Mouse (Mus musculus) hindbrain, embryonic 12.5 days (tissue): ENCODE results near the gene H3f3a. TPM values are rescaled to one million over a fixed set of nuclear protein-coding genes. Genes with fewer than 3 reads are reported as not detected.

Experiments
- ATAC-seq: fragments of 200-750 bp; cut with Nextera tagmentation; 2 replicates; pipeline ENCODE4 v1.8.0; 2017; ENCODE audit warnings: moderate TSS enrichment; ENCODE audit not compliant: low FRiP score
- H3K27ac ChIP-seq: fragments of 300-500 bp; sonication (generic); 2 replicates; pipeline ENCODE4 v1.5.1; 2016; ENCODE audit warnings: mild to moderate bottlenecking
- H3K27me3 ChIP-seq: fragments of 300-500 bp; sonication (generic); 2 replicates; pipeline ENCODE4 v1.6.1; 2016; ENCODE audit warnings: mild to moderate bottlenecking
- H3K36me3 ChIP-seq: fragments of 300-500 bp; sonication (generic); 2 replicates; pipeline ENCODE4 v1.6.1; 2016; ENCODE audit warnings: mild to moderate bottlenecking
- H3K4me1 ChIP-seq: fragments of 300-500 bp; sonication (generic); 2 replicates; pipeline ENCODE4 v1.6.1; 2016
- H3K4me2 ChIP-seq: fragments of 300-500 bp; sonication (generic); replicated peaks from 2 replicates; pipeline ENCODE4 v1.6.1; 2016; ENCODE audit warnings: mild to moderate bottlenecking
- H3K4me3 ChIP-seq: fragments of 300-500 bp; sonication (generic); 2 replicates; pipeline ENCODE4 v1.5.1; 2016; ENCODE audit warnings: mild to moderate bottlenecking
- H3K9ac ChIP-seq: fragments of 300-500 bp; sonication (generic); 2 replicates; pipeline ENCODE4 v1.6.1; 2016; ENCODE audit warnings: mild to moderate bottlenecking, moderate library complexity
- H3K9me3 ChIP-seq: fragments of 300-500 bp; sonication (generic); replicated peaks from 2 replicates; pipeline ENCODE4 v1.6.1; 2016; ENCODE audit warnings: mild to moderate bottlenecking
- WGBS: fragments of 180-500 bp; shearing (Covaris S2); methylation state at CpG from one replicate; pipeline ENCODE4 v1.1.7; 2016; 5-methylcytosine and 5-hydroxymethylcytosine counted together
- polyA plus RNA-seq: library from polyadenylated mRNA; unstranded; fragments of >200 nt; fragmentation: Nextera tagmentation; extraction: Ambion mirVana; gene quantifications from 2 replicates; pipeline ENCODE4 v1.2.1, GENCODE M21; 2016

Gene H3f3a
- polyA plus RNA-seq, 1 experiment from 2014 or later: 3,274 TPM

DNA sequence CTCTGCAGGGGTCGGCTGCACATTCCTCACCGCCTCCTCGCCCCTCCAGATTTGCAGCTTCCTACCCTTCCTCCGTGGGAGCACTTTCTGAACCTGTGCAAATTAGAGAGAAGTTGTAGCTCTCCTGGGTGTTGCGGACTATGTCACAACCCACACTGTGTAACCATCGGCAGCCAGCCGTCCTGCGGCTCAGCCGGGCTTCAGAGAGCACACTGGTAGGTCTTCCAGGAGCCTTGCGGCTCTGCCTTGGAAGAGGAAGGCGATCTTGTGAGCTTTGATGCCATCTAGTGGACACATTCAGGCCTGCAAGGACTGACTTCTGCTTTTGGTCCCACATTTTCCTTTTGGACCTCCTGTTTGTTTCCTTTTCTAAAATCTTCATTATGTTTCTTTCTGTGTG lies 49.9 kb downstream of the H3f3a start:
- H3K4me1 ChIP-seq: peaks cover 20% of the 10 kb centered on the region
- H3K4me2 ChIP-seq: peak overlapping the region; percentile 79
- no peaks in the 10 kb centered on the region for H3K9me3 ChIP-seq
- H3K27ac ChIP-seq: no peak overlapping the region
- under 1% methylated on average over 11 of the region's 11 CpGs for WGBS
- H3K4me3 ChIP-seq: peak overlapping the region; percentile 34
- no peaks in the 10 kb centered on the region; the same call in none of the 2 replicates for H3K27me3 ChIP-seq
- ATAC-seq: peak; percentile 82
- no peaks in the 10 kb centered on the region for H3K36me3 ChIP-seq
- H3K9ac ChIP-seq: peak overlapping the region; percentile 58

- 6% methylated on average over 14 of the region's 14 CpGs for WGBS
- Histone ChIP-seq H3K9me3 (no peaks in the 10 kb centered on the region), H3K4me3 (peak overlapping the region; percentile 34), H3K27ac (no peak overlapping the region), H3K4me2 (peak overlapping the region; percentile 79), H3K4me1 (peaks cover 16% of the 10 kb centered on the region; the same call in 1 of the 2 replicates), H3K36me3 (no peaks in the 10 kb centered on the region), H3K27me3 (no peaks in the 10 kb centered on the region; the same call in none of the 2 replicates), H3K9ac (peak overlapping the region; percentile 58)
- peak; percentile 53 for ATAC-seq
Measured at GRCm38 (mm10) chr1:180763307-180763706, 50.4 kb downstream of the H3f3a start.

GRCm38 (mm10) chr1:180762679-180763078 lies 51.1 kb downstream of the H3f3a start:
- no peak for ATAC-seq
- H3K27me3 ChIP-seq: no peaks in the 10 kb centered on the region; the same call in none of the 2 replicates
- peaks cover 10% of the 10 kb centered on the region; the same call in 1 of the 2 replicates for H3K4me1 ChIP-seq
- no peaks in the 10 kb centered on the region for H3K9me3 ChIP-seq
- no peak overlapping the region for H3K4me3 ChIP-seq
- 89% methylated on average over 8 of the region's 8 CpGs for WGBS
- H3K4me2 ChIP-seq: no peak overlapping the region
- no peaks in the 10 kb centered on the region for H3K36me3 ChIP-seq
- H3K9ac ChIP-seq: no peak overlapping the region
- no peak overlapping the region for H3K27ac ChIP-seq

- H3K27me3 ChIP-seq: no peaks in the 10 kb centered on the region; the same call in none of the 2 replicates
- no peak overlapping the region for H3K27ac ChIP-seq
- H3K9ac ChIP-seq: no peak overlapping the region
- 82% methylated on average over 11 of the region's 11 CpGs for WGBS
- 0 out of 2 replicates have a peak, but pooled peaks cover 5% of the 10 kb centered on the region for H3K4me1 ChIP-seq
- no peak overlapping the region for H3K4me2 ChIP-seq
- no peaks in the 10 kb centered on the region for H3K9me3 ChIP-seq
- no peak overlapping the region for H3K4me3 ChIP-seq
- ATAC-seq: no peak
- H3K36me3 ChIP-seq: no peaks in the 10 kb centered on the region
Measured at GRCm38 (mm10) chr1:180762180-180762579, 51.6 kb downstream of the H3f3a start.

GRCm38 (mm10) chr1:180757956-180758520 lies 55.7 kb downstream of the H3f3a start:
- H3K36me3 ChIP-seq: peaks cover 14% of the 10 kb centered on the region
- H3K4me1 ChIP-seq: no peaks in the 10 kb centered on the region
- WGBS: 90% methylated on average over 7 of the region's 7 CpGs
- H3K4me3 ChIP-seq: no peak overlapping the region
- H3K9ac ChIP-seq: no peak overlapping the region
- no peak overlapping the region for H3K4me2 ChIP-seq
- ATAC-seq: no peak
- no peaks in the 10 kb centered on the region; the same call in none of the 2 replicates for H3K27me3 ChIP-seq
- no peaks in the 10 kb centered on the region for H3K9me3 ChIP-seq
- no peak overlapping the region for H3K27ac ChIP-seq

- Histone ChIP-seq H3K36me3 (peaks cover 19% of the 10 kb centered on the region), H3K4me1 (no peaks in the 10 kb centered on the region), H3K27ac (no peak overlapping the region), H3K4me2 (no peak overlapping the region), H3K4me3 (no peak overlapping the region), H3K9ac (no peak overlapping the region), H3K9me3 (no peaks in the 10 kb centered on the region), H3K27me3 (no peaks in the 10 kb centered on the region; the same call in 1 of the 2 replicates)
- ATAC-seq: no peak
- WGBS: 88% methylated on average over 3 of the region's 3 CpGs
Measured at GRCm38 (mm10) chr1:180757252-180757955, 56.3 kb downstream of the H3f3a start.

GRCm38 (mm10) chr1:180756711-180757110 lies 57.0 kb downstream of the H3f3a start:
- H3K9ac ChIP-seq: no peak overlapping the region
- WGBS: 95% methylated on average over 2 of the region's 2 CpGs
- ATAC-seq: no peak

DNA sequence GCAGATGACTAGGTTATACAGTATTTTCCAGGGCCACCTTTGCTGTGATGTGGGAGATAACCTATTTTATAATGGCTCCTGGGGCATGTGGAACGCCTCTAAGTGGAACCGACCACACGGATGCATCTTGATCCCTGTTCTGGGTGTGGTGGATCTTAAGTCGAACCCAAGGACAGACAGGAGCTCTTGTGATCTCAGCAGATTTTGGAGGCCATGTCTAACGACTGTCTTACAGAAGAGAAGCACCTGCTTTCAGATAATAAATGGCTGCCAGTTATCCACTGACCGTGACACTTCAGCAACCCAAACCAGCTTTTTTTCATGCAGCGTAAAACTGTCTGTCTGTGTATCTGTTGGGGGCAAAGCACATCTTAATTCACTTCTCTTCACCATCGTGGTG lies 59.4 kb downstream of the H3f3a start:
- peaks cover 26% of the 10 kb centered on the region for H3K36me3 ChIP-seq
- 89% methylated on average over 8 of the region's 8 CpGs for WGBS

More at GRCm38 (mm10) chr1:180756711-180757110, 57.0 kb downstream of the H3f3a start:
- no peaks in the 10 kb centered on the region for H3K4me1 ChIP-seq
- no peaks in the 10 kb centered on the region for H3K9me3 ChIP-seq
- H3K27ac ChIP-seq: no peak overlapping the region
- no peak overlapping the region for H3K4me3 ChIP-seq
- no peaks in the 10 kb centered on the region for H3K27me3 ChIP-seq
- no peak overlapping the region for H3K4me2 ChIP-seq
- peaks cover 26% of the 10 kb centered on the region for H3K36me3 ChIP-seq

DNA sequence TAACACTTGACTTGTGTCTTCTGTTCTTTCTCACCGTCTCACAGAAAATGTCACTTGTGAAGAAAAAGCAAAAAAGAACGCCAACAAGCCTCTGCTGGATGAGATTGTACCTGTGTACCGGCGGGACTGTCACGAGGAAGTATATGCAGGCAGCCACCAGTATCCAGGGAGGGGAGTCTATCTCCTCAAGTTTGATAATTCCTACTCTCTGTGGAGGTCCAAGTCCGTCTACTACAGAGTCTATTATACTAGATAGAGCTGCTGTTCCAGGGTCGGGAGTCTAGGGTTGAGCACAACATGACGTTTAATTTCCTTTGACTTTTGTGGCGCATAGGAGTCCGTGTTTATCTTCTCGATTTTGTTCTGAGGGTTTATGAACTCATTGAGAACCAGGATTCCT lies 61.6 kb downstream of the H3f3a start:
- H3K27me3 ChIP-seq: no peaks in the 10 kb centered on the region
- H3K9me3 ChIP-seq: no peaks in the 10 kb centered on the region
- WGBS: 92% methylated on average over 11 of the region's 11 CpGs
- no peak overlapping the region for H3K4me2 ChIP-seq
- ATAC-seq: no peak
- no peaks in the 10 kb centered on the region for H3K4me1 ChIP-seq
- H3K27ac ChIP-seq: no peak overlapping the region
- no peak overlapping the region for H3K4me3 ChIP-seq
- peaks cover 45% of the 10 kb centered on the region for H3K36me3 ChIP-seq
- no peak overlapping the region for H3K9ac ChIP-seq

More for the DNA sequence above, 59.4 kb downstream of the H3f3a start:
- no peaks in the 10 kb centered on the region for H3K9me3 ChIP-seq
- no peak for ATAC-seq
- no peak overlapping the region for H3K4me3 ChIP-seq
- no peak overlapping the region for H3K4me2 ChIP-seq
- H3K4me1 ChIP-seq: no peaks in the 10 kb centered on the region
- no peak overlapping the region for H3K27ac ChIP-seq
- no peaks in the 10 kb centered on the region for H3K27me3 ChIP-seq
- H3K9ac ChIP-seq: no peak overlapping the region

Other genes starting within 250 kb of the H3f3a start
- 174 and 178 TPM in 2 replicates for gene Parp1, start 245.0 kb downstream of the H3f3a start, polyA plus RNA-seq
- gene Lin9, start 172.8 kb downstream of the H3f3a start, polyA plus RNA-seq: 20.1 and 24.8 TPM in 2 replicates
- 0.09 and 0.18 TPM in 2 replicates for gene Mixl1, start 116.9 kb downstream of the H3f3a start, polyA plus RNA-seq
- gene Acbd3, start 87.9 kb downstream of the H3f3a start, polyA plus RNA-seq: 31.5 and 32.7 TPM in 2 replicates
- gene Sde2, start 37.2 kb upstream of the H3f3a start, polyA plus RNA-seq: 35.6 and 39.7 TPM in 2 replicates
- 0.08 TPM in 1 of 2 replicates, not detected in the other for gene Lefty2, start 79.2 kb upstream of the H3f3a start, polyA plus RNA-seq
- 80.3 and 91.6 TPM in 2 replicates for gene Pycr2, start 90.3 kb upstream of the H3f3a start, polyA plus RNA-seq
- 0.46 and 1.7 TPM in 2 replicates for gene Lefty1, start 121.1 kb upstream of the H3f3a start, polyA plus RNA-seq
- gene Tmem63a, start 128.4 kb upstream of the H3f3a start, polyA plus RNA-seq: 6.9 and 7.2 TPM in 2 replicates
- 2.1 and 2.4 TPM in 2 replicates for gene Ephx1, start 207.0 kb upstream of the H3f3a start, polyA plus RNA-seq
- 0.10 TPM in 1 of 2 replicates, not detected in the other for gene 9130409I23Rik, start 237.3 kb upstream of the H3f3a start, polyA plus RNA-seq